Mouse (Mus musculus) megakaryocyte, adult 5-6 weeks (primary cell): ENCODE data around the gene Foxo1. TPM values are rescaled to one million over a fixed set of nuclear protein-coding genes. Genes with fewer than 3 reads are reported as not detected.
A peak's percentile ranks its signal among the peaks of the same experiment; 100 is the strongest.

Experiments
- ATAC-seq: 2 replicates; pipeline ENCODE4 v1.8.0; 2016; ENCODE audit warnings: mild to moderate bottlenecking, inconsistent platforms; ENCODE audit not compliant: poor library complexity, severe bottlenecking
- total RNA-seq, 2 experiments: library from RNA; stranded (forward) in 1 of 2; stranded (reverse) in 1 of 2; fragments of 153-499, 151-499 nt in 1 of 2; fragments of 221-1000, 200-1000 nt in 1 of 2; gene quantifications; 2 replicates each; pipeline versions ENCODE4 v1.2.3 to v1.2.4; 2015 to 2017

The Foxo1 gene
- total RNA-seq (2015), result 8.8 and 10.0 TPM in 2 replicates
- total RNA-seq (2017), result 1.6 and 2.4 TPM in 2 replicates

DNA sequence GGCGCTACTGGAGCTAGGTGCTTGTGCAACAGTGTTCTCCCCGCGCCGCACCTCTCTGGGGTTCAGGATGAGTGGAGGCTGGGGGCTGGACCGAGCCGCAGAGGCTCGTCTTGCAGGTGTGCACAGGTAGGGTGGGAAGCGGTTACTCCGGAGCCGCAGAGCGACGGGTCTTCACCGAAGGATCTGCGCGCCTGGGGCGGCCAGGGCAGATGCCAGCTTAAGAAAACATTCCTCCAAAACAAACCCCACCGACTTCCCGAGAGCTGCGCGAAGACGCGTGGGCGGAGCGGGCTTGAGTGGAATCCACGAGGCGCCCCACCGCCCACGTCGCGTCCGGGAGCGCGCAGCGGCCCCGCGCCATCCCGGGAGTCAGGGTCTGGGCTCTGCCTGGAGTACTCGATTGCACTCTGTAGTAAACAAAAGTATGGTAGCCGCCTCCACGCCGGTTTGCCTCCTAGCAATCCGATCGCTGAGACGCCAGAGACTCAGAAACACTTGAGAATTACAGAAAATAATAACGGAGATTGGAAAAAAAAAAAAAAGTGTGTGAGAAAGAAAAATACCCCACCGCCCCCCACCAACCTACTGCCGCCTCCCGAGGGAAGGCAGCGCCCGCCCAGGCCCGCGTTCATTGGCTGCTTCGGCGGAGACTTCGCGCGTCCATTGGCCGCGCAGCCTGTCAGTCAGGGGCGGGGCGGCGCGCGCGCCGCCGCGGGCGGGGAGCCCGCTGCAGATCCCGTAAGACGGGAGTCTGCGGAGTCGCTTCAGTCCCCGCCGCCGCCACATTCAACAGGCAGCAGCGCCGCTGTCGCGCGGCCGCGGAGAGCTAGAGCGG lies at the start of gene Foxo1:
TSS of gene Foxo1 (plus strand) at position 685 of the 835 bp plus-strand sequence.
- ATAC-seq, result peak; percentile 84

DNA sequence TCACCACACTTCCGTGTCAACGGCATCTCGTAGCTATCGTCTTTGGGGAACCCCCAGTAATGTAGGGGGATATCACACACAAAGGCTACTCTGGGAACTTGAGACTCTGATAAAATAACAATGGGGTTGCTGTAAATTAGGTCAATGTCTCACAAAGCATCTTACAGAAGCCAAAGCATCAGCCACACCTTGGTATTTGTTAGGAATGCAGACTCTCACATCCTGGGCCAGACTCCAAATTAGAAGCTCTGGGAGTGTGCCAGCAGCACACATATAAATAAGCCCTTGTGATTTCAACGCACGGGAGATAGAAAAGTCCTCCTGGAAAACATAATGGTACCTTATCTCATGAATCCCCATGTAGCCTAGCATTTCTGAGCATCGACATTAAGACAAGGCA lies 49.3 kb upstream of the Foxo1 start:
- no peak for ATAC-seq

DNA sequence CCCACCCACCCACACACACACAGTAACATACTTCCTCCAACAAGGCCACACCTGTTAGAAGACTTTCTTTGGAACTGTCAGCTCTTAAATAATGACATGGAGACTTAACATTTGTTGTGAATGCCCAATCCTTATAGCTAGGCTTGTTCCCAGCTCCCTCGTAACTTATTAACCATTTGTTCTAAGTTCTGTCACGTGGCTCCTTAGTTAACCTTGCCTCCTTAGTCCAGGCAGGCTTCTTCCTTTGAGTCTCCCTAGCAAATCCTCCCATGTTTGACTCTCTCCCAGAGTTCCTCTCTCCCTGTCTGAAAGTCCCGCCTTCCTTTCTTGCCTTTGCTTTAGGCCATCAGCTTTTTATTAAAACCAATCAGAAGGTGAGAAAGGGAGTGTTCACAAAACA lies 47.1 kb upstream of the Foxo1 start:
- no peak for ATAC-seq

DNA sequence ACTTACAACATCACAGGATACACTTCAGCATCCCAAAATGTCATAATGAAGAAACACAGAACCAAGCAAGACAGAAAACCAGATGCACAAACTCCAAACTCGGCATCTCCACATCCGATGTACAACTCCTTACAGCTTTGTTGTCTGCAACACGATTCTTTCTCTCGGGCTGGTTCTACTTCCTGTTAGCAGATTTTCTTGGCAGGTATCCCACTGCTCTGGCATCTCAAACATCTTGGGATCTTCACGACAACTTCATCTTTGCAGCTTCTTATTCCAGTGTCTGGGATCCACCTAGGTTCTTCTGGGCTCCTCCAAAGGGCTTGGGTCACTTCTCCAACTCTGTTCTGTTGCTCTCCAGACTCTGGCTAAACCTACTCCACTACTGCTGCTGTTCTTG lies 46.2 kb upstream of the Foxo1 start:
- no peak for ATAC-seq

DNA sequence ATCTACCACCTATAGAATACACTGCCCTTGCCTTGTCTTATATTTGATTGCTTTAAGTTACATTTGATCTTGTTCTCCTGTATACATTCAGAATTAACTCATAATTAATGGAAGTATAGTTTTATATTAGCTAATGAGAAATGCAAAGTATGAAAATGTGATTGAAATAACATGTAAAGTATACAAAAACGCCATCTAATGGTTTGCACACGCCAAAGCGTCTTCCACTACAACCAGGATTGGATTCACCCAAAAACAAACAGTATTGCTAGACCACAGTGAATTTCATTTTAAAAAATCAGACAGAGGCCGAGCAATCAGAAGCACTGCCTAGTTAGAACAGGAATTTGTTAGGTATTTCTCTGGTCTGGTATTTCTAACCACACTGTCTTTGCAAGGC lies 31.6 kb upstream of the Foxo1 start:
- no peak for ATAC-seq

DNA sequence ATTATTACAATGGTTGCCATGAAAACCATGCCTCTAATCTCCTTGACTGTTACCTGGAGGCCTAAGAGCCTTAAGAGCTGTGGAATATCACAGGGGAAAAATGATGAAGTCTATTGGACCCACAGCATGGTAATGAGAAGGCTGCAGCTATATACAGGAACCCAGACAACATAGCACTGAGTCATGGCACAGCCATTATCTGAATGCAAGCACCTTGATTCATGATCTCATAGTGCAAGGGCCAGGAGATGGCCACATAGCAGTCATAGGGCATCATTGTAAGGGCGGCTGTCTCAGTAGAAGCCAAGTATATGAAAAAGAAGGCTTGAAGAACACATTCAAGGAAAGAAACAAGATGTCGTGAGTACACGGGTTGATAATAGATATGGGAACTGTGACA lies 31.0 kb upstream of the Foxo1 start:
- no peak for ATAC-seq

DNA sequence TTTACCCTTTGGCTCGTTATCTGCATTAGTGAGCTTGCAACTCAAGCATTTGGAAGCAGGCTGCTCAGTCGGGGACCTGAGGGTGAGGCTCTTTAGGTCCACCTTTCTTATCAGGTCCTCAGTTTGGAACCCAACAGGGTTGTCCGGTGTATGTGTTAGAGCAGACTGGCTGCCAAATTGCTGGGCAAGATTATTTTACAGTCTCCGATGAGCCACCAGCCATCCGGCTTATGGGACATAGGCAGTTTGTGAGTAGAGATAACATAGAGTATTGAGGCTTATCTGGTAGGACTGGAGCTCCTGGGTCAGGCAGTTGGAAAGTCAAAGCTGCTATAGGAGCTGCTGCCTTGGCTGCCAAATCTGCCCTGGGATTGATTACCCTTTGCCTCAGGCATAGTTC lies 27.1 kb upstream of the Foxo1 start:
- ATAC-seq, result no peak

DNA sequence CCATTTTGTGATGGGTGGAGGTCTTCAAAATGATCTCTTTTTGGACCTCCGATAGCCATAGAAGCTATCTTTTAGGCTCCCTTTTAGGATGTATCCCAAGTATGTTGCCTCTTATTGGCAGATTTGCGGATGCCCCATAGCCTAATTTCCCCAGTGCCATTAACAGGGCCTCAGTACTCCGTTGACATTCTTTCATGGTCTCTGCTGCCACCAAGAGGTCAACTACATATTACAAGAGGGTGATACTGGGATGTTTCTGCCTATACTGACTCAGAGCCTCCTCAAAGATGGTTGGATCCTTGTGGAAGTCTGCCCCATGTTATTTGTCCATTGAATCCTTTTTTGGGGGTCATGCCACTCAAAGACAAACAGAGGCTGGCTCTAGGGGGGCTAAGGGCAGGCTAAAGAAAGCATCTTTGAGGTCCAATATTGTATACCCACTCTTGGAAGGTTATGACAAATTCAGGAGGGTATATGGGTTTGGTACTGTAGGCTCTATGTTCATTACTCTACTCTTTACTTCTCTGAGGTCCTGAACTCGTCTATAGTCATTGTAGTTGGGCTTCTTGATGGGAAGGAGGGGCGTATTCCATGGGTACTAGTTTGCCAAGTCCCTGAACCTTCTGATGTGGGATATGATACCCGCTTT lies 25.6 kb upstream of the Foxo1 start:
- peak; percentile 71 for ATAC-seq

DNA sequence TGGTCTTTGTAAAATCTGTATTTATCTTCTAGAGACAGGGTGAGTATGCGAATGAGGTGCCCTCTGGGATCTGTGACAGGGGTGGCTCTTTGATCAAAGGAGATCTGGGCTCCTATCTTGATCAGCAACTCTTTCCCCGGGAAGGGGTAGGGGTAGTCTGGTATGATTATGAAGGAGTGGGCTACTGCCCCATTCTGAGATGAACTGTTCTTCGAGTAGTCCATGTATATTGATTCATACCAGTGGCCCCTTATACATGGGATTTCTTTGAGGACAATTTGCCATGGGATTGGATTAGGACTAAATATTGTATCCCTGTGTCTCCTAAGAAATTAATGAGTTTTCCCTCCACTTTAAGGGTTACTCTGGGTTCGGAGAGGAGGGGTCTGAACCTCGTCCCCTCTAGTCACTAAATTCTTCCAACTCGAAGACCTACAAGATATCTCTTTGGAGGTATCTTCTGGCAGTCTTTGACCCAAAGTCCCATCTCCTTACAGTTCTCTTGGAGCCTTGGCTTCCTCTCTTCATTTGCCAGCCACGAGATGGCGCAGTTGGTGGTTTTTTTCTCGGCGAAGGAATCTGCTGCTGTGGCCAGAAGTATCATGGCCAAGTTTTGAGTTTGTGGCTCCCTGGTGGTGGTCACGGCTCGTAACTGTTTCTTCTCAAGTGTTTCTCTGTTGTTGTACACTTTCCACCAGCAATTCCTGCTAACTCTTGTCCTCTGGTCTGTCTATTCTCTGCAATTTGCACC lies 24.7 kb upstream of the Foxo1 start:
- peak; percentile 60 for ATAC-seq

DNA sequence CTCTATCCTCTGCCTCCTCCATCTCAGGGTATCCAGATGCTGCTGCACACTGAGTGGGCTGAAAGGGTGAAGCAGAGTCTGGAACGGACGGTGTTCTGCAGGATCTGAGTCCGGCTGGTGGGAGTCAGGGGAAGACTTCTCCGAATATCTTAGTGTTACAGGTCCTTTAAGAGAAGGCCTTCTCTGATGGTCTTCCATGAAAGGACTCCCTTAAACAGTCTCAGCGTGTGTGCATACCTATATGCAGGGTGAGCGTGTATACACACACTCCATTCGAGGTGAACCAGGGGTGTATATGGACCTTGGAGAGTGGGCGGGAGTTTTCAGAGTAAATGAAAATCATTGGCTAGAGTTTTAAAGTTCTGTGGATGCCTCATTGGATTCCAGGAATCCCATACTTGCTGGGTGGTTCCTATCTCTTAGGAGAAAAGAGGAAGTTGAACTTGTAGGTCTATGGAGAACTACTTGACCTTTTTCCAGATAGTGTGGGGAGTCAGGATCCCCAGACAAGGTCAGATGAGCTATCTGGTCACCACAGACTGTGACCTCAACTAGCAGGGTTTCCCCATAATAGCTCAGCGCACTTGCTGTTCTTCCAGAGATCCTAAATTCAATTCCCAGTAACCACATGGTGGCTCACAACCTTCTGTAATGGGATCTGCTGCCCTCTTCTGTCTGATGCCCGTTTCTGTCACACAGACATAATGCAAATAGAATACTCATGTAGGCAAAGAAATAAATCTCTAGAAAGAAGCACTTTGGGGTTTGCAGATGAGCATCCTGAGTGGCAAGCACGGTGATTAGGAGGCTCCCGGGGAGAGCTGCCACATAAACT lies 21.9 kb upstream of the Foxo1 start:
- no peak for ATAC-seq

DNA sequence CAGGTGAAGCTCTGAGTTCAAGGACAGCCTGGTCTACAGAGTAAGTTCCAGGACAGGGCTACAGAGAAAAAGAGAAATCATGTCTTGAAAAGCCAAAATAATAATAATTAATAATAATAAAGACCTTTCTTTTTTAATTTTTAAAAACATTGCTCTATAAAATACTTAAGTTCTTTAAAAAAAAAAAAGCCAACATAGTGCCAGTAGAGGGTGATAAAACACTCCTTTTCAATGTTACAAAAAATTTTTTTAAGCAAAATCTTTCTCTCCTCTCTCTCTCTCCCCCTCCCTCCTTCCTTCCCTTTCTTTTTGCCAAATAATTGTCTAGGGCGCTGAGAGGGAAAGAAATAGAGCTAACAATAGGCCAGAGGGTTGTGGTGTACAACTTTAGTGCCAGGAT lies 17.0 kb upstream of the Foxo1 start:
- no peak for ATAC-seq

DNA sequence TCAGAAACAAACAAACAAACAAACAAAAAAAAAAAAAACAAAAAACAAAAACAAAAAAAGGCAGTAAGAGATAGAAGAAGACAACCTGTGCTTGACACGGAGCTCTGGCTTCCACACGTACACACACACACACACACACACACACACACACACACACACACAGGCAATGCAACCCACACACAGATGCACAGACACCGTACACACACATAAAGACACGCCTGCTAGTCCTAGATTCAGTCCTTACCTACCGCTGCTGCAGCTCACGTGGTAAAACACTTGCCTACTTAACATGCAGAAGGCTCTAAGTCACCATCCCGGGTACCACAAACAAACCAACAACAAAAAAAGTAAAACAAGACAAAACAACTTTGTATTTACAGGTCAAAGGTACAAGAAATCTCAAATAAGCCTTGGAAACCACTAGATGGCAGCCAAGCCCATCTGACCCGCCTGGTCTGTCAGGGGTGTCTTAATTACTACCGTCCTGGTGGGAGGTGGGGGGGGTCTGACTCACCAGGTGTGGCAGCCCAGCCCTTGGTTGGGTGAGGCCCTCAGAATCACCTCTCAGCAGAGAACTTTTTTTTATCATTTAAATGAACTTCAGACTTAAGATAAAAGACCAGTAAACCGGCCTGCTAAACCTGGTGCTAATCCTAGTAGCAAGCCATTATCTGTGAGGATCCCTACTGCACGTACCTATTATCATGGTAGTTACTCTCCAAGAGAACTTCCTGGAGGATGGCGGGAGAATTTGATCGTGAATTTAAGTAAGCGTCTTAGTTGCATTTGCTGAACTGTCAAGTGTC lies 14.3 kb upstream of the Foxo1 start:
- ATAC-seq, result no peak

DNA sequence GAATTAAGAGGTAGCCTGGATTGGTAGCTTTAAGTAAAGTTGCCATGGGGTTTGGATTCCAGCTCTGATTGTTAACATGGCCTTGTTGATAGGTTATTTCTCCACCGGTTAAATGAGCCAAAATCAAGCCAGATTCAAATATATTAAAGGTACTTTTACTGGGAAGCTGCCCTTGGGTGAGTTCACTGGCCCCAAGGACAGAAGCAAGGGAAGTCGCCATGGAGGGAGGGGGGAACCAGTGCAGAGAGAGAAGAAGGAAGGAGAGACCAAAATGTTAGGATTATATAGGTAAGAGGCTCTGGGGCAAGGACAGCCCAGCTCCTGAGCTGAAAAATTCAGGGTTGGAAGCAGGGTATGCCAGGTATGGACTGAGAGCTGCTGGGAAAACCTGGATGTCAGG lies 13.6 kb upstream of the Foxo1 start:
- no peak for ATAC-seq

DNA sequence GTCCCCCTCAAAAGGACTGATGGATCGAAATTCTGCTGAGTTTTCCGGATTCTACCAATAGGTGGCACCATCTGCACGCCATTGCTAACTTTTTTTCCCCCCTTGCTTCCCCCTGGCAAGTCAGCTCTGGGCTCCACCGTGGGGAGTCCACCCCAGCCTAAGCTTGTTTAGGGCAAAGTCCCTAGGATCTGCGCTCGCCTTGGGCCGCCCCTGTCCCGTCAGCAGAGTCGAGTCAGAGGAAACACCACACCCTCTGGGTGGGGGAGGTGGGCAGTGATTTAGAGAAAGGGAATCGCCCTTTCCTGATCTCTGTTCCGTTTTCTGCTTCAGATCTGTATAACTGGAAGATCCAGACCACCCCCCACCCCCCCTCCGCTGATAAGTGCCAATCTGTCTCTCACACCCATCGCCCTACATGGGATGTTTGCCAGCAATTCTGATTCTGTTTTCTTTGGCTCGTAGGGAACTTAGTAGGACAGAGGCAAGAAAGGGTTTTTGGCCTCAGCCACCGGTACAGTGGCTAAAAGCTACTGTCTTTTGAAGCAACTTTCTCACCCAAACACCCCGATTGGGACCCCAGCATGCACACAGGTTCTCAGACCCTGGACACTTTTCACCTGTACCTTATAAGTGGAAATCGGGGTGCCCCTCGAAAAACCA lies 10.2 kb upstream of the Foxo1 start:
- peak; percentile 82 for ATAC-seq

DNA sequence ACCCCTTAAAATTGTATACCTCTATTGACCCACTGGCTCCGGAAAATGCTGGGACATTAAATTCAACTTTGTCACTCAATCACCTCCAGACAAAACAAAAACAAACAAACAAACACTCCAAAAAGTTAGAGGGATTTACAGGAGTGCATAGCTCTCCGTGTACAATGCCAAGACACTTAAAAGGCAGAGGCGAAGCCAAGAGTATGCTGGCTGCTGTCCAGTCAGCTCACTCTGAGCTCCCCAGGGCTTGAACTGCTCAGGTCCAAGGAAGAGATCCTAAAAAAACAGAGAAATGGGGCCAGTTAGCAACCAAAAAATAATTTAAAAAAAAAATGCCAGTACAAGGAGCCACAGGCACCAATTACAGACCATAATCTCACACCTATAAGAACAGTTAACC lies 9.6 kb upstream of the Foxo1 start:
- no peak for ATAC-seq

DNA sequence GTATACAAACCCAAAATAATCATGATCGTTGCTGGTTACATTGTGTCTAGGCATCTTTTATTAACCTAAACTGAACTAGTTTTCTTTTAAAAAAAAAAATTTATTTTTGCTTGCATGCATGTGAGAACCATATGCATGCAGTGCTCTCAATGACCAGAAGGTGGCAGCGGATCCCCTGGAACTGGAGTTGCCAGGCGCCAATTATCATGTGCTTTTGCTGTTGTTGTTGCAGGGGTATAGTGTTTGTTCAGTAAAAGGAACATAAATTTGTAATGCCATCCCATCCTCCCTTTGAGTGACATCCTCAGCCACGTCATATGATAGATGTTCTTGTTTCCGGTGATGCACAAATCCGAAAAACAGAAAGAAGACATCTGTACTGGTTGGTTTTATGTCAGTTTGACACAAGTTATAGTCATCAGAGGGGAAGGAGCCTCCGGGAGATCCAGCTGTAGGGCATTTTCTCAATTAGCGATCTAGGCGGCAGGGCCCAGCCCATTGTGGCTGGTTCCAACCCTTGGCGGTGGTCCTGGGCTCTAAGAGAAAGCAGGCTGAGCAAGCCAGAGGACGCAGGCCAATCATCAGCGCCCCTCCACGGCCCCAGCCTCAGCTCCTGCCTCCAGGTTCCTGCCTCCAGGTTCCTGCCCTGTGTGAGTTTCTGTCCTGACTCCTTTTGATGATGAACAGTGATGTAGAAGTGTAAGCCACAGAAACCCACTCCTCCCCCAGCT lies 5.5 kb upstream of the Foxo1 start:
- peak; percentile 71 for ATAC-seq

DNA sequence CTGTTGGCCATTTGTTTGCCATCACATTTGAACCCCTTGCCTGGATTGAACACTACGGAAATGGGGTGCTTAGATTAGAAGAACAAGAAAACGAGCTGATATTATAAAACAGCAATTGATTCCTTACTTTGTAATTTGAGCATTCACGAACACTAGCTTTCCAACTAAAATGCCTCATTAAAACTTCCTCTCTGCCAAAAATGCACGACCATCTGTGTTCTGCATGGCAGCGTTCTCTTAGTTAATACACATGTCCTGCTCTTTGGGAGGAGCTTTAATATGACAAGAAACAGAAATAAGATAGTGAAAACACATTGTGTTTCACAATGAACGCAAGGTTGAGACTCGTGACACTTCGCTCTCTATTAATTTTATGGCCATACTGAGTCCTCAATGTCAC lies 3.8 kb upstream of the Foxo1 start:
- no peak for ATAC-seq

DNA sequence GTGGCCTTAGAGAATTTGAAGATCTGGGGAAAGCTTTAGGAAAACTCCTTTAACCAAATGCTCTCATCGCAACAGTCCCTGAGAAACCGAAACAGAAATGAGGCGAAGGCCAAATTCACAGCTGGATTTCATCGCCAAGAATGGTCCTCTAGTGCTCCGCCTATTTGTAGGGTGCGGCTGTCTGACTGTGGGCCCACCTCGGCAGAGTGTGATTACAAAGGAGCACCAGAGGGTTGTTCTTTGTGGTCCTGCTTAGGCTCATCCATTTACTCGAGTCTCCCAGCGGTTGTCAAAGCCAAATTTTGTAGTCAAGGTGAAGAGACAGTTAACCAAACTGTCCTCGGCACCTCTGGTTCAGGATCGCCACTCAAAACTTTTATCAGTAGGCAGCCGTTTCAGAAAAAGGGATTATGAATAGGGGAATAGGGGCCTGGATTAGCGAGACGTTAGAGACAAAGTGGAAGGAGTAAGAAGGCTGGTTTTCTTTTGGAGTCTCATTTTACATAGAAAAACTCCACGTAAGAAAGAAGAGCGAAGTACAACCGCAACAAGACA lies 1.5 kb upstream of the Foxo1 start:
- no peak for ATAC-seq

DNA sequence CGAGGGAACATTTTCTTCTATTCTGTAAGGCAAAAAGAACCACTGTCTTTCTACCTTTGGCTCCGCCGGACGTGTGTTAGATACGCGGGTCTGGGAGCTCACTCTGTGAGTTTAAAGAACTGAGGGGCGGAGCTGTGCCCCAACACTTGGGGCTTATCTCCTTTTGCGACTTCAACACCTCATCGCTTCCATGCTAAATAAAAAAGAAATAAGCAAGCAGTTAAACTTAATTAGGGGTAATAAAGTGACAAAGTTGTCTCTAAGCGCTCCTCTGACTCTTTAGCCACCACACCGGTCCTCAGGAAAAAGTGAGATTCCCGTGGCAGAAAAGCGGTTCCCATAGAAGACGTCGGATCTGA lies 864 bp upstream of the Foxo1 start:
- ATAC-seq, result no peak
